Mouse (Mus musculus) limb, embryonic 15.5 days (tissue): ENCODE data around the gene Zfand2a. TPM values are rescaled to one million over a fixed set of nuclear protein-coding genes. Genes with fewer than 3 reads are reported as not detected.

ENCODE experiments used
- ATAC-seq: fragments of 200-750 bp; cut with Nextera tagmentation; 2 replicates; pipeline ENCODE4 v1.8.0; 2017; ENCODE audit warnings: low read depth, moderate TSS enrichment; ENCODE audit not compliant: insufficient number of reproducible peaks, low FRiP score, low TSS enrichment
- H3K27ac ChIP-seq: fragments of 300-500 bp; sonication (generic); 2 replicates; pipeline ENCODE4 v1.5.1; 2015; ENCODE audit warnings: moderate library complexity, mild to moderate bottlenecking, inconsistent platforms
- H3K27me3 ChIP-seq: fragments of 300-500 bp; sonication (generic); 2 replicates; pipeline ENCODE4 v1.6.1; 2015; ENCODE audit warnings: inconsistent platforms
- H3K36me3 ChIP-seq: fragments of 300-500 bp; sonication (generic); 2 replicates; pipeline ENCODE4 v1.6.1; 2015; ENCODE audit warnings: inconsistent platforms
- H3K4me1 ChIP-seq: fragments of 300-500 bp; sonication (generic); 2 replicates; pipeline ENCODE4 v1.6.1; 2015; ENCODE audit warnings: inconsistent platforms
- H3K4me2 ChIP-seq: fragments of 300-500 bp; sonication (generic); 2 replicates; pipeline ENCODE4 v1.6.1; 2015; ENCODE audit warnings: mild to moderate bottlenecking, inconsistent platforms
- H3K4me3 ChIP-seq: fragments of 300-500 bp; sonication (generic); 2 replicates; pipeline ENCODE4 v1.5.1; 2015; ENCODE audit warnings: mild to moderate bottlenecking, inconsistent platforms
- H3K9ac ChIP-seq: fragments of 300-500 bp; sonication (generic); 2 replicates; pipeline ENCODE4 v1.6.1; 2015; ENCODE audit warnings: inconsistent platforms
- H3K9me3 ChIP-seq: fragments of 300-500 bp; sonication (generic); 2 replicates; pipeline ENCODE4 v1.6.1; 2016; ENCODE audit warnings: inconsistent platforms
- WGBS: fragments of 180-500 bp; shearing (Covaris S2); methylation state at CpG from one replicate; pipeline ENCODE4 v1.1.7; 2015; 5-methylcytosine and 5-hydroxymethylcytosine counted together
- polyA plus RNA-seq: library from polyadenylated mRNA; unstranded; fragments of >200 nt; fragmentation: Nextera tagmentation; extraction: Ambion mirVana; gene quantifications from 2 replicates; pipeline ENCODE4 v1.2.1, GENCODE M21; 2015

Gene Zfand2a
- 9.6 and 9.9 TPM in 2 replicates for polyA plus RNA-seq

DNA sequence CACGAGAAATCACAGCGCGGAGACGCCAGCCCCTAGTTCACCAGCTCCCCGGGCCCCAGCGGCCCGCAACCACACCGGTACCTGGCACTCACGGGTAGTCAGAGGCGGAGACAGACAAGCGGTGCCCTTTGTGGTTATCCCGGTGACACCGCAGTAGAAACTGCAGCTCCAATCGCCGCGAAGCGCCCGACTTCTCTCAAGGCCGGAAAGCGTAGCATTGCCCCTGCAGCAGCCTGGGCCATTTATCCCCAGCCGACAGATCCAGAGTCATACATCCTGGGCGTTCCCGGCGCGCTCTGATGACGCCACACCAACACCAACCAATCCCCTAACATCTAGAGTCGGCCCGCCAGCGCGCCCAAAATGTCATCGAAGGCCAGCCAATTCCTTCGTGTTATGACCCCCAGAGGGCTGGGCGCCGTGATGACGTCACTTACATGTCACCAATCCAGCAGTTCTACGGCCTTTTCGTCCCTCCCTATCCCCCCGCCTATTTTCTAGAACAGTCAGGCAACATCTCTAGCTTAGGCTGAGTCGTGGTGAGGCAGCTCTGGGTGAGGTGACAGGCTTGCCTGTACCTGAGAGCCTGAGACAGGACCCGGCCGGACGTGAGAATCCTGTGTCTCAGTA is at the start of gene Zfand2a:
Gene Zfand2a (minus strand): TSS at position 365 of the 630 bp plus-strand sequence.
- peaks cover 16% of the 10 kb centered on the region for H3K4me1 ChIP-seq
- peak; percentile 92 for ATAC-seq
- under 1% methylated on average over 42 of the region's 42 CpGs for WGBS

DNA sequence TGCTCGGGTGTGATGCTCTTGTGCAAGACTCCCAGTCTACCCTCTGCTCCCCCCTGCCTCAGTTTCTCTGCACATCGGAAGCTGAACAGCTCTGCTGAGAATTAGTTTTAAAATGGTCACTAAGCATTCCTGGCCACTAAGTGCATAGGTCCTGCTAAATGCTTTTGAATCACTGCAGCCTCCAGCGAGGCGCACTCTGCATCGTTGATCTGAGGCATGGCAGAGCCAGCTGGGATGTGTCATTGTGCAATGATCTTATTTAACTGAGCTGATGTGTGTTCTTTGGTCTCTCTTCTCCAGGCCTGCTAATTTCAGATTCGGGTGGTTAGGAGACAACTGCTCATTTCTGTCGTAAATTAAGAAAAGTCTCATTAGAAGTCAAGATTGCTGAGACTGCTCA is 44.5 kb upstream of the Zfand2a start:
- H3K9ac ChIP-seq: no peak overlapping the region
- no peak for ATAC-seq
- H3K36me3 ChIP-seq: no peaks in the 10 kb centered on the region
- no peak overlapping the region for H3K4me2 ChIP-seq
- no peaks in the 10 kb centered on the region for H3K4me1 ChIP-seq
- no peak overlapping the region for H3K27ac ChIP-seq
- H3K27me3 ChIP-seq: peaks cover 56% of the 10 kb centered on the region
- 58% methylated on average over 7 of the region's 7 CpGs for WGBS
- H3K4me3 ChIP-seq: no peak overlapping the region
- no peaks in the 10 kb centered on the region for H3K9me3 ChIP-seq

More for the DNA sequence above, at the start of gene Zfand2a:
- H3K4me2 ChIP-seq: peak within 1 kb of the TSS; percentile 73
- H3K4me3 ChIP-seq: peak within 1 kb of the TSS; percentile 81
- no peaks in the 10 kb centered on the region for H3K27me3 ChIP-seq
- no peaks in the 10 kb centered on the region for H3K9me3 ChIP-seq
- peak within 1 kb of the TSS; percentile 83 for H3K27ac ChIP-seq
- peaks cover 31% of the 10 kb centered on the region for H3K36me3 ChIP-seq
- peak within 1 kb of the TSS; percentile 80 for H3K9ac ChIP-seq

DNA sequence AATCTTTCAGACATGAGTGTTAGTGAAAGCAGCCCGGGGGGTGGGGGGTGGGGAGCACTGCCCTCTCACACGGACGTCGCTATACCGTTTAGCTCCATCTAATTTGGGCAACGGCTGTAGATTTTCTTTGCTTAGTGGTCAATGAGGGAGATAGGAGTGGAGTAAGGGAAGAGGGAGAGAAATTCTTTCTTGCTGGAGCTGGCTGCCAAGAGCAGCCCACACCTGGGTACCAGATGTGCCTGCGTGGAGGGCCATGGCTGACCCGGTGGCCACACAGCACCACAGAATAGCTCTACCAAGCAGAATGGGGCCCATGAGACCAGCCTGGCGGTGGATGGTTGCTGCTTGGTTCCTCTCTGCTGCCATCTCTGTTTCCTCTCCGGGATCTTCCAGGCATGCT is 37.6 kb upstream of the Zfand2a start:
- H3K27me3 ChIP-seq: peaks cover 14% of the 10 kb centered on the region; the same call in 1 of the 2 replicates
- no peaks in the 10 kb centered on the region for H3K36me3 ChIP-seq
- H3K27ac ChIP-seq: no peak overlapping the region; the same call in 1 of the 2 replicates
- no peak for ATAC-seq
- H3K4me1 ChIP-seq: peaks cover 18% of the 10 kb centered on the region
- no peak overlapping the region for H3K9ac ChIP-seq
- no peaks in the 10 kb centered on the region for H3K9me3 ChIP-seq
- 31% methylated on average over 10 of the region's 10 CpGs for WGBS
- no peak overlapping the region for H3K4me3 ChIP-seq
- H3K4me2 ChIP-seq: no peak overlapping the region

DNA sequence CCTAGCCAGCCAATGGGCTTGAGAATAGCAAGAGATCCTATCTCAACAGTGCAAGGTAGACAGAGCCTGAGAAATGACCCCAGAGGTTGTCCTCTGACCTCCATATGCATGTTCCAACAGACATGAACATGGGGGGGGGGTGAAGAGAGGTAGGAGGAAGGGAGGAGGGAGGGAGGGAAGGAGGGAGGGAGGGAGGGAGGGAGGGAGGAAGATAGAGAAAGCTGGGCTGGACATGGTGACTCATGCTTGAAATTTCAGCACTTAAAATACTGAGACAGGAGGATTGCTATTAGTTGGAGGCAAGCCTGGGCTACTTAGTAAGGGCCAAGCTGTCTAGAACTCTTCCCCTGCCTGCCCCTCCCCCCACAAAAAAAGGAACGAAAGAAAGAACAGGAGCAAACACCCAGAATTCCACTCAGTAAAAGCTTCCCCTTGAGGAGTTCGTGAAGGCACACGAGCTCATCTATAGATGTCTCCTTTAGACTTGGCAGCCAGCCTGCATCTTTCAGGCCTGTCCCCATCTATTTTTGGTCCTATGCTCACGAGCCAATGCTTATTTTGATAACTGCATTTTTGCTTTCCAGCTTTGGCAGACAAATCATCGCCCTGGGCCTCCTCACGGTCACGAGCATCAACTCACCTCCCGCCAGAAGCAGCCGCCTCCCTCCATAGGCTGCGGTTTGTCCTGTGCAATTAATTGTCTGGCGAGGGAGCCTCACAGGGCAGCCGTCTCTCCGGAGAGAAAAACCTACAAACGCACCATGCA is 35.9 kb upstream of the Zfand2a start:
- ATAC-seq: no peak
- WGBS: 29% methylated on average over 14 of the region's 14 CpGs
- Histone ChIP-seq H3K4me1 (peaks cover 23% of the 10 kb centered on the region), H3K36me3 (no peaks in the 10 kb centered on the region), H3K9ac (no peak overlapping the region), H3K4me2 (no peak overlapping the region), H3K27me3 (0 out of 2 replicates have a peak, but pooled peaks cover 4% of the 10 kb centered on the region), H3K4me3 (no peak overlapping the region), H3K27ac (no peak overlapping the region), H3K9me3 (no peaks in the 10 kb centered on the region)

DNA sequence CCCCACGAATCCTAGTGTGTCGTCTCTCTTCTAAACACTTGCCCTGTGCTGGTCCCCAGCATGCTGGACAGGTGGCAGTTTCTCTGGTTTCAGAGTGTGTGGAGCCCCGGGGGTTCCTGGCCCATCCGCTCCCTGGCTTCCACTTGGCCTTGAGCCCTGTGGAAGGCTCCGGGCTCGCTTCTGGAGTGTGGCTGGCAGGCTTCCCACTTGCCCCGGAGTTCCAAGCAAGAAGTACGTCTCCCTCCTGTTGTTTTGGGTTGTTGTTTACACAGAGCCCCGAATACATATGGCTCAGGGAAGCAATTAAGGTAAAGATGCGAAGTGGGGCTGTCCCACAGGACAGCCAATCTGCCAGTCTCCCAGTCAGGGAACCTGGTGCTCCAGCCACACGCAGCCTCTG is 31.9 kb upstream of the Zfand2a start:
- Histone ChIP-seq H3K9ac (no peak overlapping the region), H3K4me3 (no peak overlapping the region), H3K36me3 (no peaks in the 10 kb centered on the region), H3K4me2 (peak overlapping the region; percentile 25; the same call in 1 of the 2 replicates), H3K9me3 (no peaks in the 10 kb centered on the region), H3K27me3 (peaks cover 7% of the 10 kb centered on the region; the same call in 1 of the 2 replicates), H3K27ac (no peak overlapping the region), H3K4me1 (peaks cover 14% of the 10 kb centered on the region)
- no peak for ATAC-seq
- 11% methylated on average over 11 of the region's 11 CpGs for WGBS

DNA sequence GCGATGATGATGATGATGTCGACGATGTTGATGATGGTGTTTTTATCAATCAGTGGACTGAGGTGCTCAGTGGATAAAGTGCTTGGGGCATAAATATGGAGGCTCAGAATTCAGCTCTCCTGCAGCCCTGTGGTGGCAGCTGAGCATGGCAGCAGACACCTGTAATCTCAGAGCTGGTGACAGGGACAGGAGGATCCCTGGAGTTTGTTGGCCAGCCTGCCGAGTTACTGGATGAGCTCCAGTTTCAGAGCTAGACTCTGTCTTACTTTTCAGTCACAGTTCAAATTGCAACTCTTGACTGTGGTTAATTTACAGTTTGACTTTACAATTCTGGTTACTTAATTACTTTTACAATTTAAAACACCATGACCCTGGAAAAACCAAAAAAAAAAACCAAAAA is 27.9 kb upstream of the Zfand2a start:
- Histone ChIP-seq H3K4me2 (no peak overlapping the region), H3K36me3 (no peaks in the 10 kb centered on the region), H3K27me3 (peaks cover 18% of the 10 kb centered on the region), H3K4me1 (peaks cover 5% of the 10 kb centered on the region; the same call in 1 of the 2 replicates), H3K27ac (no peak overlapping the region), H3K9ac (no peak overlapping the region), H3K4me3 (no peak overlapping the region), H3K9me3 (no peaks in the 10 kb centered on the region)
- ATAC-seq: no peak
- 89% methylated on average over 4 of the region's 4 CpGs for WGBS

DNA sequence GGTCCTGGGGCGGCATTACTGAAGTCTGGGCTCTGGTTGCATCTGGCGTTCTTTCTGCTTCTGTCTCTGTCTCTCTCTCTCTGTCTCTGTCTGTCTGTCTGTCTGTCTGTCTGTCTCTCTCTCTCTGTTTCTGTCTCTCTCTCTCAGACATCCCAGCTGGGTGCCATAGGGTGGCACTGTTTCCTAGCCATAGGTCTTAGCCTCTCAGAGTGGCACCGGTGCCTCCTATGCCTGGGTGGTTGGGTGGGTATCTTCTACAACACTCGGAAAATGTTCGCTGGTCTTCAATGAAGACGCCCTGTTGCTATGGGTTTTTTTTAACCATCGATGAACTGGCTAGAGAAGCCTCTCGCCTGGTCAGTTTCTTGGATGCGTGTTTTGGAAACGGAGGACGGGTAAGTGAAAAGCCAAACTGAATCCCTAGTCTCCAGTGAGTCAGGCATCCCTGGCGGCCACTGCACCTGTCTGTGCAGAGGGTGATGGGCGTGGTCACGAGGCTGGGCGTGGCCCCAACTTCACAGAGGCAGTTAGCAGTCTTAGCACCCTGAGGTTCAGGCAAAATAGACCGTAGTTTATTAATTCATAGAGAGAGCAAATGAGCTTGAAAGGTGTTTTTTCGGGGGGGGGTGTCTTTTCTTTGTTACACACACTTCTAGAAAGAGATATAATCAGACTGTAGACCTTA is 26.5 kb upstream of the Zfand2a start:
- no peak overlapping the region for H3K9ac ChIP-seq
- H3K4me1 ChIP-seq: no peaks in the 10 kb centered on the region
- H3K4me2 ChIP-seq: no peak overlapping the region
- H3K27ac ChIP-seq: no peak overlapping the region
- 18% methylated on average over 17 of the region's 17 CpGs for WGBS
- no peak for ATAC-seq
- peaks cover 25% of the 10 kb centered on the region for H3K27me3 ChIP-seq
- H3K36me3 ChIP-seq: no peaks in the 10 kb centered on the region
- H3K4me3 ChIP-seq: no peak overlapping the region
- no peaks in the 10 kb centered on the region for H3K9me3 ChIP-seq

DNA sequence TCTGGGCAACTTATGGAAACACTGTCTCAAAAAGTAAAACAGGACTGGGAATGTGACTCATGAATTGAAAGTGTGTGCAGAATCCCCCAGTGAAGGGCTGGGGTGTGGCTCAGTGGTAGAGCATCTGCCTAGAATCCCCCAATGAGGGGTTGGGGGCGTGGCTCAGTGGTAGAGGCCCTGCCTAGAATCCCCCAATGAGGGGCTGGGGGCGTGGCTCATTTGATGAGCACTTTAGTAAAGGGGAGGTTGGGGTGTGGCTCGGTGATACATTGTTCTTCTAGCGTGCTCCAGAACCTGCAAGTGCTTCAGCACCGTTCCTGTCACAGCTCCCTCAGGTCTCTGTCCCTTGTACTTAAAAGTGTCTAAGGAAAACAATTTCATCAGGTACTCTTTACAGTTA is 21.9 kb upstream of the Zfand2a start:
- Histone ChIP-seq H3K27me3 (peaks cover 42% of the 10 kb centered on the region), H3K4me2 (no peak overlapping the region), H3K9me3 (no peaks in the 10 kb centered on the region), H3K36me3 (no peaks in the 10 kb centered on the region), H3K4me1 (no peaks in the 10 kb centered on the region), H3K27ac (no peak overlapping the region), H3K4me3 (no peak overlapping the region), H3K9ac (no peak overlapping the region)
- 12% methylated on average over 5 of the region's 5 CpGs for WGBS
- no peak for ATAC-seq

DNA sequence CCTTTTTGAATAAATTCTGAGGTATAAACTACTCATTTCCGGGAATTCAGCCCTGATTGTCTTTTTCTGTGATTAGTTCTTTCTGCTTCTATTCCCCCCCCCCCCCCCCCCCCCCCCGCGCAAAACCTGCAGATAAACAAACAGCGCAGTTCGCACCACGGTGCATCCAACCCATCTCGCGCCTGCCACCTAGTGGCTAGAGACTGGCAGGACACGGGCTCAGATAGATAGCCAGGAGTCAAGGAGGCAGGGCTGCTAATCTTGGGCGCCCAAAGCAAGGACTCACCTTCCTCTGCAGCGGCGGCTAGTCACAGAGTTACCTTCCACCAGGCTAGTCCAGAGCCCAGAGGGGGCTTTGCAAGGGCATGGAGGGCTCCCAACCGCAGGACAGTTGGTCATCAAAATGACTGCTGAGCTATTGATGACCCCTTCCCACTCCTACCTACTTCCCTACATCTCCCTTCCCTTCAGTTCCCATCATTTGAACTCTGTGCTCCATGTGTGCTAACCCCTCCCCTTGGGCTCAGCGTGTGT is 20.8 kb upstream of the Zfand2a start:
- no peaks in the 10 kb centered on the region for H3K4me1 ChIP-seq
- no peaks in the 10 kb centered on the region for H3K36me3 ChIP-seq
- peaks cover 33% of the 10 kb centered on the region for H3K27me3 ChIP-seq
- no peaks in the 10 kb centered on the region for H3K9me3 ChIP-seq
- H3K27ac ChIP-seq: no peak overlapping the region
- whole genome bisulfite sequencing: 7% methylated on average over 12 of the region's 14 CpGs
- H3K9ac ChIP-seq: no peak overlapping the region
- no peak for ATAC-seq
- no peak overlapping the region for H3K4me2 ChIP-seq
- no peak overlapping the region for H3K4me3 ChIP-seq

DNA sequence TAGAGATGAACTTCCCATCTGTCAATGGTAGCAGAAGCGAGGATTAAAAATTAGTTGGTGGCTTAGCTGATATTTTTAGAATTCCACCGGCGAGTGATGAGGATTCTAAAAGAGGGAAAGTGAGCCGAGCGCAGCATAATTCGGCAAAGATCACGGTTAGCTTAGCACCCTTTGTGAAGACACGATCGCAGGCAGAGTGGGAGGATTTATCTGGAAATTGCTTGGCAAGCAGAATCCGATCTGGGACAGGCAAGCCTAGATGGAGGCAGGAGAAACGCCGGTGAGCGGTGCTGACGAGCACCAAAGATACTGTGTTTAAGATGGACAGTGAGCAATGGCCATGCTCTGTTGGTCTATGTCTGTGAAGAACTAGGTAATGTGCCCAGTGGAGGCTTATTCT is 17.9 kb upstream of the Zfand2a start:
- 81% methylated on average over 14 of the region's 14 CpGs for WGBS

DNA sequence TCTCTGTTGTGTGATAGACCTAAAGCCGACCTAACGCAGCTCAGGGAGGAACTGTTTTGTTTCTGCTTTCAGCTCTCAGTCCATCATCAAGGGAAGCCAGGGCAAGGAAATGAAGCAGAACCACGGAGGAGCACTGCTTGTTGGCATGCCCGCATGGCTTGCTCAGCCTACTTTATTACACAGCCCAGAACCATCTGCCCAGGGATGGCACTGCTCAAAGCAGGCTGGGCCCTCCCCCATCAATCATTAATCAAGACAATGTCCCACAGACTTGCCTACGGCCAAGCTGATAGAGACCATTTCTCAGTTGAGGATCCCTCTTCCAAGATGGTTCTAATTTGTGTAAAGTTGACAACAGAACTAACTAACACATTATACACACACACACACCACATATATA is 14.4 kb upstream of the Zfand2a start:
- H3K27ac ChIP-seq: no peak overlapping the region
- no peaks in the 10 kb centered on the region for H3K36me3 ChIP-seq
- no peak overlapping the region for H3K9ac ChIP-seq
- no peak overlapping the region for H3K4me3 ChIP-seq
- no peak overlapping the region for H3K4me2 ChIP-seq
- peaks cover 22% of the 10 kb centered on the region for H3K27me3 ChIP-seq
- no peak for ATAC-seq
- no peaks in the 10 kb centered on the region for H3K9me3 ChIP-seq
- WGBS: 62% methylated on average over 5 of the region's 5 CpGs
- H3K4me1 ChIP-seq: peaks cover 4% of the 10 kb centered on the region; the same call in 1 of the 2 replicates

More for the DNA sequence above, 17.9 kb upstream of the Zfand2a start:
- no peaks in the 10 kb centered on the region for H3K9me3 ChIP-seq
- H3K4me3 ChIP-seq: no peak overlapping the region
- H3K4me1 ChIP-seq: no peaks in the 10 kb centered on the region
- no peak overlapping the region for H3K27ac ChIP-seq
- H3K9ac ChIP-seq: no peak overlapping the region
- H3K36me3 ChIP-seq: no peaks in the 10 kb centered on the region
- no peak overlapping the region for H3K4me2 ChIP-seq
- no peak for ATAC-seq
- peaks cover 28% of the 10 kb centered on the region for H3K27me3 ChIP-seq
